8 mouse cellular contexts compared by ENCODE assay signal in the genomic region with DNA sequence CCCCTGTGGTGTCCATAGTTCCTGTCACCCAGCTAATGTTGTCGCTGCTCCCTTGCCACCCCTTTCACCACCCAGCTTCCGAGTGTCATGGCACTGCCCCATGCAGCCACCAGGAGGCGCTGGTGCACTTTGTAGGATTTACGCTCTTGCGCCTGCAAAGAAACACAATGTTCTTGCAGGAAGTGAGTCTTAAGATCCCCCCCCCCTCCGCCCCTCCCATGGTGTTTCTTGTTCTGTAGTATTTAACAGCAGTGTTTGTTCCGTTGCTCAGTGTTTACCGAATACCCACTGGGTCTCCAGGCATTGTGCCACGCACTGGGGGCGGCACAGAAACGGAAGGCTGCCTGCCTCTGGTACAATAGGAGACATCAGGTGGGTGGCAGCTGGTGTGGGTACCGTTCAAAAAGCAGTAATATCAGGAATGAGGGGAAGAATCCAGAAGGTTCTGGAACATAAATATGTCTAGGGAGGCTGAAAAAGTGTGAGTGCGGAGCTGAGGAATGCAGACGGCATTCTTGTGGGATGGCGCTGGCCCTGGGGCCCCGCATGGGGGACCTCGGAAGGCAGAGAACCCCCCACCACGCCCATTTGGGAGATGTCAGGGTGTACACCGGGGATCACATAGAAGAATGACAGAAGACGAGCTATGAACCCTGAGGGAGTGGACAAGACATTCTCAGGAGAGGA. TPM values are rescaled to one million over a fixed set of nuclear protein-coding genes. Genes with fewer than 3 reads are reported as not detected.
DNase-seq lines count a peak whose midpoint lies in the region; ATAC-seq lines count a peak whose summit lies in the region.

No protein-coding gene starts in this region.

- intact Hi-C loops in gastrocnemius, postnatal 14 days (cut with DNase I; ENCODE audit: low total_unique reads) = loop anchor here (5.0 kb wide), 1 partner anchor 472 kb away; no protein-coding TSS in a partner anchor

- DNase-seq in adipocyte (ENCODE audit: low spot score) = peak; percentile 83
- peak; percentile 89 for DNase-seq in embryo, embryonic 10 days (ENCODE audit: low spot score)
- DNase-seq in gastrocnemius, postnatal 14 days = peak; percentile 80
- DNase-seq in left cerebral cortex, adult 9 months (ENCODE audit: low spot score in 2 of 2) = peak; percentile 42 to 81
- peak; percentile 82 for DNase-seq in right cerebral cortex, postnatal 14 days
- peak; percentile 86 for DNase-seq in urinary bladder, postnatal 25 days (ENCODE audit: low spot score)

- ATAC-seq in inflammation-experienced regulatory T-cells, adult 6 months = peak; percentile 96
- peak; percentile 85 for ATAC-seq in megakaryocyte-erythroid progenitor cell, adult 5-6 weeks (replicated peaks; ENCODE audit: low FRiP score, low TSS enrichment, poor library complexity, severe bottlenecking)

RNA-seq across cellular contexts. Expression of a gene that starts 37.6 kb away (rescaled TPM):
- total RNA-seq in gastrocnemius, postnatal 14 days (2021) = 10 to 100 TPM; 19.6 to 20.8 TPM
- polyA plus RNA-seq in inflammation-experienced regulatory T-cells, adult 6 months (2017; shearing (Covaris generic)) = 10 to 100 TPM; 10.8 to 11.7 (median 11.1) TPM
- total RNA-seq in megakaryocyte-erythroid progenitor cell, adult 5-6 weeks (2014; fragmentation: Nextera tagmentation) = 20.3 and 20.6 TPM in 2 replicates
- 14.1 and 18.9 TPM in 2 replicates for total RNA-seq in megakaryocyte-erythroid progenitor cell, adult 5-6 weeks (2017)

RNA-seq across cellular contexts. Expression of a gene that starts 37.9 kb away (rescaled TPM):
- under 1 TPM; 0.24 to 0.80 TPM for total RNA-seq in gastrocnemius, postnatal 14 days (2021)
- 1 to 10 TPM; 3.8 to 9.1 (median 5.0) TPM for polyA plus RNA-seq in inflammation-experienced regulatory T-cells, adult 6 months (2017; shearing (Covaris generic))
- 0.07 and 0.47 TPM in 2 replicates for total RNA-seq in megakaryocyte-erythroid progenitor cell, adult 5-6 weeks (2014; fragmentation: Nextera tagmentation)
- total RNA-seq in megakaryocyte-erythroid progenitor cell, adult 5-6 weeks (2017) = 0.05 and 0.50 TPM in 2 replicates

Comparison
In these comparisons a context has a peak if more than half of its experiments do, and no peak if none do; other contexts are left out.
1. Peak in every context shown above with its lines: DNase-seq and ATAC-seq.